Mouse (Mus musculus) R1 (cell line): ENCODE results near the gene Cd151.

Experiments used
- DNase-seq: peaks from one replicate; pipeline ENCODE4 v3.0.0-alpha.2; 2018; ENCODE audit warnings: low read depth, low spot score

Cd151 gene

DNA sequence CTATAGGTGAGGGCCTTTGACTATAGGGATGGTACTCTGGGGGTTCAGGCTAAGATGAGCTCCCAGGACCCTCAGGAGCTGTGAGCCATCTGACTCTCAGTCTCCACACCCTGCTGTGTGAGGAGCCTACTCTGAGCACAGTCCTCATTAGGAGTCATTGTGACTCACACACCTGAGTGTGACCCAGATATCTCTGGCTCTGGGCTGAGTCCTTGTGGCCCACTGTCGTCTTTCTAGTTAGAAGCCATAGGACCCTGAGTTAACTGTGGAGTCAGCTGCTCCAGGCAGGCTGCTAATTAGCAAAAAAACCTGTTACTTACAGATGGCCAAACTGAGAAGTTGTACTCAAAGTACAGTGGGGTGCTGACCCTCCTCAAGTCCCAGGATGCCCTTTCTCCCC is 26.5 kb downstream of the Cd151 start:
- no peak for DNase-seq

DNA sequence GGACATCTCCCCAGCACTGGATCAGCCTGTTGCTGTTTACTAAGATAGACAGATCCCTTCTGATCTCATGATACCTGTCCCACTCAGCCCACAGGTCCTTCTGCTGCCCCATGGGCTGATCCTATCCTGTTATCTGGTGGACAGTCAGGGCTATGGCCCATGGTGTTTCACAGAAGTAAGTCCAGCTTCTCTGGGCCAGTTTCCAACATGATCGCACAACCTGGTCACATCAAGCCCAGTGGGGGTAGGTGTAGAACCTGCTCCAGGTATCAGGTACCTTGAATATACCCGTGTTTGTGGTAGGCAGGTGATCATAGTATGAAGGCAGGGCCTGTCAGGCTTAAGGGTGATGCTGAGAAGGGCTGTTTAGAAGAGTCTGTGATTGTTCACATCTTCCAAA is 28.2 kb downstream of the Cd151 start:
- DNase-seq = no peak

DNA sequence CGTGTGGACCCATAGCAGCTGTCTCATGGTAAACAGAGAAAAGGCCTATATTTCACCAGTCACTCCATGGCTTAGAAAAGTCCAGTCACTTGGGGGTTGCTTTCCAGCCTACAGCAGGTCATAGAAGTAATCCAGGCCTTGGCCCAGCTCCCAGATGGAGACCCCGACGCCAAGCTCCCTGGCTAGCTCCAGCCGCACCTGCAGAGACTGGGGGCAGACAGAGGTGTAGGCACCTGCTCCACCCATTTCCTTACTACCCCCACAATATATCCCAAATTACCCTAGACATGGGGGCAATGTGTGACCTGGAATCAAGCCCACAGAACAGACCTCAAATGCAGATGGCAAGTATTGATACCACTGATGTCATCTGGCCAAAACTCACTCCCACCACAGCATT is 28.7 kb downstream of the Cd151 start:
- DNase-seq = no peak

DNA sequence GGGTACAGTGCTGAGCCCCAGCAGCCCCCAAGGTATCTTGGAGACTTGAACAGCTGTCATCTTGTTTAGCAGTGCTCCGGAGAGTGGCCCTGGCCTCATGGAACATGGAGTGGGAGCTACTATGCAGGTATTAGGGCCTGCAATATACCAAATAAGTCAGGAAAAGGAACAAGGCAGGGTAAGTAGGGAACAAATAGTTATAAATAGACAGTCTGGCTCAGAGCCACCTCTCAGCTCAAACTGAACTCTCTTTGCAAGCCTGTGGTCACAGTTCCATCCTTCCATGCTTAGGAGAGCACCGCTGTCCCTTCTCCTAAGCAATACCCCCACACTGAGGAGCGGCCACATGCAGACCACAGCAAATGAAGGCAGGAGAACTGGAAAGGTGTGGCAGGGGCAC is 30.4 kb downstream of the Cd151 start:
- no peak for DNase-seq

DNA sequence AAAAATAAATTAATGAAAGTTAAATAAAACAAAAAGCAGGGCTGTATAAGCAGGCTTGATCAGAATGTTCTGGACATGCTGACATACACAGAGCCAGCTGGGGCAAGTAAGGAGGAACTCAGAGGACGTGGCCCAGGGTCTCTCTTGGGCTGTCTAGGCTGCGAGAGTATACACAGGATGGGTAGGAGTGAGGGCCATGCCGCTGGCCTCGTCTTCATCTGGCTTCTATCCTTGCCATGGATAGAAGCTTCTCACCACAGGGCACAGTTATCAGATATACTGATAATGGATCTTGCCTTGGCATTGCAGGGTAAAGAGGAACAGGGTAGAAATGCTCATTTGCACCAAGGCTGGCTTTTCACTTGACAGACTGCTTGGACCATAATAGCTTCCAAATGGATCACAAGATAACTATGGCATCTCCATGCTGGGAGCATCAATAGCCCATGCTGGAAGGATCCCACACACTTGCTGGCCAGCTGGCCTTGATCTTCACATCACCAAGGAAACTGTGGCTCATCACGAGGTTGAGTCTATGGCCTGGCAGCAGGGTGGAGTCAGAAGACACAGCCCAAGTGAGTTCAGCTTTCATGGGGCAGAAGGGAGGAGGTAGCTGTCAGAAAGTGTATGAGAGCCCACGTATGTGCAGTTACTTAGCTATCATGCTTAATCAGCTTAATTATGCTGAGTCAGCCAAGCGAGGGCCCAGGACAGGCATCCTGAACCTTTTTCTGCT is 34.8 kb downstream of the Cd151 start:
- no peak for DNase-seq

- no peak for DNase-seq
Observed at GRCm38 (mm10) chr7:141502556-141502905, 35.3 kb downstream of the Cd151 start.

- DNase-seq = no peak
Observed at GRCm38 (mm10) chr7:141506278-141506677, 39.1 kb downstream of the Cd151 start.

DNA sequence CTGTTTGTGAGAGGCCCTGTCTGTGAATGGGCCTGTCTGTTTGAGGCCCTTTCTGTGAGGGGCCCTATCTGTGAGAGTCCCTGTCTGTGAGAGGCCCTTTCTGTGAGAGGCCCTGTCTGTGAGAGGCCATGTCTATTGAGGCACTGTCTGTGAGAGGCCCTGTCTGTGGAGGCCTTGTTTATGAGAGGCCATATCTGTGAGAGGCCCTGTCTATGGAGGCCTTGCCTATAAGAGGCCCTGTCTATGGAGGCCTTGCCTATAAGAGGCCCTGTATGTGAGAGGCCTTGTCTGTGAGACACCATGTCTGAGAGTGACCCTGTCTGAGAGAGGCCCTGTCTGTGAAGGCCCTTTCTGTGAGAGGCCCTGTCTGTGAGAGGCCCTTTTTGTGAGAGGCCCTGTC is 41.0 kb downstream of the Cd151 start:
- DNase-seq = no peak

DNA sequence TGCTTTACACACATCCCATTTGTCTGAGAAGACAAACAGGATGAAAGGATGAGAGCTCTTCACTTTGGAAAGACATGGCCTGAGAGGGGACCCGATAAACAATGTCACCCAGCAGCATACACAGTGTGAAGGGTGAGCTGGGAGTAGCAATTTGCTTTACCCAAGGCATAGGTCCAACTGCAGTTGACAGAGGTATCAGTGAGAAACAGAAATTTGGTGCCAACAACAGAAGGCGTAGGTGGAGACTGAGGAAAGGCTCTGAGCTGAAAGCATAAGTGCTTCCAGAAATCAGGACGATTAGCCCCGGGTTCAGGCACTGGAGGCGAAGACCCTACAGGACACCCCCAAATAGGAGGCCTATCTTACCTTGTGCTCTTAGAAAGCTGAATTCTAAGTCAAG is 43.0 kb downstream of the Cd151 start:
- no peak for DNase-seq

DNA sequence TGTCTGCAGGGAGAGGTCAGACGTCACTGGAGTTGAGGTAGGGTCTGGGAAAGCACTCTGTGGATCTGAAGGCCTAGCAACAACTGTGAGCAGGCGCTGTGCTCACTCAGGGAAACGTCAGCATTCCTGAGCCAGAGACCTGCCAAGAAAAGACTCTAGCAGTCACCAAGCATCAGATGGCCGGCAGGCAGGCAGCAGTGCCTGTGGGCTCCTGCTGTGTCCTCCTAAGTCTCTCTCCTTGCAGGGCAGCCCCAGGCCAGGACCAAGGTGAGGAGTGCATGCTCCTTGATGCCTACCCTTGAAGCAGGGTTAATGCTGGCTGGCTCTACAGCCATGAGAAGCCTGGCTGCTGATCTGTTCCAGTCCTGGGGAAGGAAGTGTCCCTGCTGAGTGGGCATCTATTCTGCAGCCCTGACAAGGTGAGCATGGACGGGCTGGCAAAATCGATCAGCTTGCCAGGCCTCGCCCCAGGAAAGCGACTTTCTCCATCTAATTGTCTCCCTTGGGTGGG is 43.5 kb downstream of the Cd151 start:
- DNase-seq = no peak

- no peak for DNase-seq
Observed at GRCm38 (mm10) chr7:141517638-141518037, 50.4 kb downstream of the Cd151 start.

- no peak for DNase-seq
Observed at GRCm38 (mm10) chr7:141518296-141518695, 51.1 kb downstream of the Cd151 start.

GRCm38 (mm10) chr7:141518926-141519325 is 51.7 kb downstream of the Cd151 start:
- no peak for DNase-seq

- no peak for DNase-seq
Observed at GRCm38 (mm10) chr7:141519795-141520194, 52.6 kb downstream of the Cd151 start.
